Mouse (Mus musculus) erythroblast, embryonic 14.5 days (primary cell): ENCODE measurements around the gene Brk1.

ENCODE experiments used
- GATA1 ChIP-seq: IDR thresholded peaks from 2 replicates; pipeline ENCODE4 v1.6.1; 2012; ENCODE audit warnings: low read length, inconsistent platforms, mixed read lengths
- TAL1 ChIP-seq: IDR thresholded peaks from 3 replicates; pipeline ENCODE4 v1.6.1; 2012; ENCODE audit warnings: low read length, inconsistent platforms, mixed read lengths

DNA sequence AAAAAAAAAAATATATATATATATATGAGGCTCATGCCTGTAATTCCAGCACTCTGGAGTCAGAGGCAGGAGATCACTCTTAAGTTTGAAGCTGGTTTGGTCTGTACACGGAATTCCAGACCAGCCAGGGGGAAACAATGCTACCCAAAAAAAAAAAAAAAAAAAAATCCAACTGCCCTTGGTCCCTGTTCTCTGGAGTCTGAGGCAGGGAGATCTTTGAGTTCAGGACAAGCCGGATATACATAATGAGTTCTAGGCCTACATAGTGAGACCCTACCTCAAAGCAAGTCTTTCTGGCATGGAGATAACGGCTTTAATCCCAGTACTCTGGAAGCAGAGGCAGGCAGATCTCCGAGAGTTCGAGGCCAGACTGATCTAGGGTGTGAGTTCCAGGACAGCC, 18.8 kb downstream of the Brk1 start:
- peak; percentile 20; the same call in 1 of the 2 replicates for TF ChIP-seq GATA1
- TF ChIP-seq TAL1 = no peak
